Mouse (Mus musculus) embryo, embryonic 9.5 days (tissue): ENCODE data around the gene Tmem265.

Experiments
- DNase-seq: peaks from one replicate; pipeline ENCODE4 v3.0.0-alpha.2; 2017; ENCODE audit errors: extremely low spot score

Gene Tmem265

GRCm38 (mm10) chr7:127588011-127588871 lies 27.1 kb downstream of the Tmem265 start, which contains the start of the genes Ccdc189 and Rnf40:
TSS of gene Ccdc189 (minus strand) at chr7:127588595.
TSS of gene Rnf40 (plus strand) at chr7:127588767.
- peak; percentile 94 for DNase-seq

GRCm38 (mm10) chr7:127588901-127589300 lies 27.7 kb downstream of the Tmem265 start:
- DNase-seq = no peak

GRCm38 (mm10) chr7:127589637-127590036 lies 28.4 kb downstream of the Tmem265 start:
- DNase-seq = no peak

GRCm38 (mm10) chr7:127591108-127591507 lies 29.9 kb downstream of the Tmem265 start:
- DNase-seq = no peak

GRCm38 (mm10) chr7:127592575-127592974 lies 31.4 kb downstream of the Tmem265 start:
- no peak for DNase-seq

- DNase-seq = no peak
Measured at GRCm38 (mm10) chr7:127596747-127597146, 35.6 kb downstream of the Tmem265 start.

- no peak for DNase-seq
Measured at GRCm38 (mm10) chr7:127600612-127601011, 39.4 kb downstream of the Tmem265 start.

- no peak for DNase-seq
Measured at GRCm38 (mm10) chr7:127601735-127602134, 40.5 kb downstream of the Tmem265 start.

GRCm38 (mm10) chr7:127602903-127603302 lies 41.7 kb downstream of the Tmem265 start:
- no peak for DNase-seq

- DNase-seq = no peak
Measured at GRCm38 (mm10) chr7:127604256-127604655, 43.1 kb downstream of the Tmem265 start.

GRCm38 (mm10) chr7:127607150-127607549 lies 46.0 kb downstream of the Tmem265 start:
- no peak for DNase-seq

GRCm38 (mm10) chr7:127611011-127611410 lies 49.8 kb downstream of the Tmem265 start:
- no peak for DNase-seq

- DNase-seq = no peak
Measured at GRCm38 (mm10) chr7:127611561-127611960, 50.4 kb downstream of the Tmem265 start.

- no peak for DNase-seq
Measured at GRCm38 (mm10) chr7:127613501-127613900, 52.3 kb downstream of the Tmem265 start.

GRCm38 (mm10) chr7:127614091-127614490 lies 52.9 kb downstream of the Tmem265 start:
- DNase-seq = no peak

- DNase-seq = peak; percentile 57
Measured at GRCm38 (mm10) chr7:127614511-127614890, 53.3 kb downstream of the Tmem265 start.

GRCm38 (mm10) chr7:127614891-127615843 lies 54.0 kb downstream of the Tmem265 start, which contains the start of gene Zfp629:
TSS of gene Zfp629 (minus strand) at chr7:127615797.
- peak; percentile 93 for DNase-seq

- DNase-seq = no peak
Measured at GRCm38 (mm10) chr7:127616336-127616735, 55.1 kb downstream of the Tmem265 start.
